Mouse (Mus musculus): ENCODE results near the gene Clybl. TPM values are rescaled to one million over a fixed set of nuclear protein-coding genes. Genes with fewer than 3 reads are reported as not detected.
A peak's percentile ranks its signal among the peaks of the same experiment; 100 is the strongest.

The Clybl gene
- polyA plus RNA-seq, 1 experiment from 2014 or later = 30.6 TPM

DNA sequence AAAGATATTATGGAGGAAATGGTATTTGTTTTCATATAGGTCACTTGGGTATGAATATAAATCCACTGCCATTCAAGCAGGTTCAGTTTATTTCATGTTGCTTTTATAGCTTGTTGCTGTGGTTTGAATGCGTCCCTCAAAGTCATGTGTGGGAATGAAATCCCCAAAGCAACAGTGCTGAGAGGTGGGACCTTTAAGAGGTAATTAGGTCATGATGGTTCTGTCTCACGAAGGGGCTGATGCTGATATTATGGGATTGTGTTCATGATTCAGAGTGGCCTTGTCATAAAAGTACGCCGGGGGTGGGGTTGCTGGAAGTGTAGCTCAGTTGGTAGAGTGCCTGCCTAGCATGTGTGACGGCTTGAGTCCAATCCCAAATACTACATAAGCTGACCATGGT lies 6.7 kb downstream of the Clybl start:
- Histone ChIP-seq H3K9ac (ENCODE audit: low read depth, low read length) (no peak overlapping the region), H3K4me1 (replicated peaks; ENCODE audit: control insufficient read depth, insufficient read depth, low read length) (no peaks in the 10 kb centered on the region), H3K9me3 (ENCODE audit: control insufficient read depth, low read length) (no peaks in the 10 kb centered on the region), H3K4me2 (replicated peaks; ENCODE audit: low read depth, low read length) (no peak overlapping the region), H3K4me3 (ENCODE audit: low read depth, low read length) (no peak overlapping the region), H3K27me3 (ENCODE audit: control insufficient read depth, insufficient read depth, low read length) (no peaks in the 10 kb centered on the region), H3K36me3 (ENCODE audit: control insufficient read depth, insufficient read depth, low read length) (no peaks in the 10 kb centered on the region), H3K27ac (ENCODE audit: low read depth, low read length) (no peak overlapping the region)
- 91% methylated on average over 5 of the region's 5 CpGs for WGBS
- DNase-seq (ENCODE audit: low spot score) (no peak), ATAC-seq (ENCODE audit: low FRiP score) (no peak)

- 86% methylated on average over 5 of the region's 5 CpGs for WGBS
- H3K9ac ChIP-seq (ENCODE audit: low read depth, low read length) = no peak overlapping the region
These were observed 8.4 kb downstream of the Clybl start for GRCm38 (mm10) chr14:122189901-122190300.

GRCm38 (mm10) chr14:122190527-122190926 lies 9.0 kb downstream of the Clybl start:
- no peak for DNase-seq (ENCODE audit: low spot score)
- no peaks in the 10 kb centered on the region for H3K36me3 ChIP-seq (ENCODE audit: control insufficient read depth, insufficient read depth, low read length)
- no peaks in the 10 kb centered on the region for H3K27me3 ChIP-seq (ENCODE audit: control insufficient read depth, insufficient read depth, low read length)
- ATAC-seq (ENCODE audit: low FRiP score) = peak; percentile 28; the same call in 1 of the 2 replicates
- no peak overlapping the region for H3K9ac ChIP-seq (ENCODE audit: low read depth, low read length)
- H3K27ac ChIP-seq (ENCODE audit: low read depth, low read length) = no peak overlapping the region
- no peaks in the 10 kb centered on the region for H3K4me1 ChIP-seq (replicated peaks; ENCODE audit: control insufficient read depth, insufficient read depth, low read length)
- H3K4me3 ChIP-seq (ENCODE audit: low read depth, low read length) = no peak overlapping the region
- no peak overlapping the region for H3K4me2 ChIP-seq (replicated peaks; ENCODE audit: low read depth, low read length)
- H3K9me3 ChIP-seq (ENCODE audit: control insufficient read depth, low read length) = no peaks in the 10 kb centered on the region
- WGBS = 32% methylated on average over 2 of the region's 2 CpGs

More at GRCm38 (mm10) chr14:122189901-122190300, 8.4 kb downstream of the Clybl start:
- Histone ChIP-seq H3K36me3 (ENCODE audit: control insufficient read depth, insufficient read depth, low read length) (no peaks in the 10 kb centered on the region), H3K4me2 (replicated peaks; ENCODE audit: low read depth, low read length) (no peak overlapping the region), H3K27ac (ENCODE audit: low read depth, low read length) (no peak overlapping the region), H3K9me3 (ENCODE audit: control insufficient read depth, low read length) (no peaks in the 10 kb centered on the region), H3K4me3 (ENCODE audit: low read depth, low read length) (no peak overlapping the region), H3K27me3 (ENCODE audit: control insufficient read depth, insufficient read depth, low read length) (no peaks in the 10 kb centered on the region), H3K4me1 (replicated peaks; ENCODE audit: control insufficient read depth, insufficient read depth, low read length) (no peaks in the 10 kb centered on the region)
- DNase-seq (ENCODE audit: low spot score) (no peak), ATAC-seq (ENCODE audit: low FRiP score) (no peak)

- DNase-seq (ENCODE audit: low spot score) (peak; percentile 85), ATAC-seq (ENCODE audit: low FRiP score) (peak; percentile 76)
- H3K4me2 ChIP-seq (replicated peaks; ENCODE audit: low read depth, low read length) = no peak overlapping the region
- H3K4me3 ChIP-seq (ENCODE audit: low read depth, low read length) = no peak overlapping the region
- H3K4me1 ChIP-seq (replicated peaks; ENCODE audit: control insufficient read depth, insufficient read depth, low read length) = no peaks in the 10 kb centered on the region
- WGBS = 18% methylated on average over 7 of the region's 7 CpGs
- H3K27me3 ChIP-seq (ENCODE audit: control insufficient read depth, insufficient read depth, low read length) = no peaks in the 10 kb centered on the region
- H3K36me3 ChIP-seq (ENCODE audit: control insufficient read depth, insufficient read depth, low read length) = no peaks in the 10 kb centered on the region
- H3K9me3 ChIP-seq (ENCODE audit: control insufficient read depth, low read length) = no peaks in the 10 kb centered on the region
- H3K9ac ChIP-seq (ENCODE audit: low read depth, low read length) = no peak overlapping the region
- H3K27ac ChIP-seq (ENCODE audit: low read depth, low read length) = no peak overlapping the region
These were observed 9.5 kb downstream of the Clybl start for GRCm38 (mm10) chr14:122190941-122191510.

DNA sequence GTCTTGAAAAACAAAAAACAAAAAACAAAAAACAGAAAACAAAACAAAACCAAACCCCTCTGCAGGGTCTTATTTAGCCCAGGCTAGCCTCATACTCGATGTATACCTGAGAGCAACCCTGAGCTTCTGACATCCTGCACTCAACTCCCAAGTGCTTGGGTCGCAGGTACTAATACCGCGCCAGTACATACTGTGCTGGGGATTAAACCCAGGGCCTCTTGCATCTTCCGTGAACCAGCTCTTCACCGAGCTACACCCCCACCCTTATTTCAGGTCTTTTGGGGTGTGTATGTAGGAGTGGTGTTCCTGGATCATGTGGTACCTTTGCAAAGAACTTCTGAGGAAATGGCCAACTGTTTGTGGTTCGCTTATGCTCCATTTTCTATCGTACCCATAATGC lies 13.1 kb downstream of the Clybl start:
- Histone ChIP-seq H3K36me3 (ENCODE audit: control insufficient read depth, insufficient read depth, low read length) (no peaks in the 10 kb centered on the region), H3K4me1 (replicated peaks; ENCODE audit: control insufficient read depth, insufficient read depth, low read length) (no peaks in the 10 kb centered on the region), H3K4me2 (replicated peaks; ENCODE audit: low read depth, low read length) (no peak overlapping the region), H3K27me3 (ENCODE audit: control insufficient read depth, insufficient read depth, low read length) (no peaks in the 10 kb centered on the region), H3K4me3 (ENCODE audit: low read depth, low read length) (no peak overlapping the region), H3K27ac (ENCODE audit: low read depth, low read length) (no peak overlapping the region), H3K9ac (ENCODE audit: low read depth, low read length) (no peak overlapping the region), H3K9me3 (ENCODE audit: control insufficient read depth, low read length) (no peaks in the 10 kb centered on the region)
- ATAC-seq (ENCODE audit: low FRiP score) (no peak), DNase-seq (ENCODE audit: low spot score) (no peak)
- WGBS = 94% methylated on average over 8 of the region's 8 CpGs

GRCm38 (mm10) chr14:122196851-122197250 lies 15.3 kb downstream of the Clybl start:
- Histone ChIP-seq H3K9ac (ENCODE audit: low read depth, low read length) (no peak overlapping the region), H3K4me2 (replicated peaks; ENCODE audit: low read depth, low read length) (no peak overlapping the region), H3K27ac (ENCODE audit: low read depth, low read length) (no peak overlapping the region), H3K9me3 (ENCODE audit: control insufficient read depth, low read length) (no peaks in the 10 kb centered on the region), H3K27me3 (ENCODE audit: control insufficient read depth, insufficient read depth, low read length) (no peaks in the 10 kb centered on the region), H3K4me3 (ENCODE audit: low read depth, low read length) (no peak overlapping the region), H3K4me1 (replicated peaks; ENCODE audit: control insufficient read depth, insufficient read depth, low read length) (no peaks in the 10 kb centered on the region), H3K36me3 (ENCODE audit: control insufficient read depth, insufficient read depth, low read length) (no peaks in the 10 kb centered on the region)
- DNase-seq (ENCODE audit: low spot score) (no peak), ATAC-seq (ENCODE audit: low FRiP score) (no peak)
- 86% methylated on average over 6 of the region's 6 CpGs for WGBS

- ATAC-seq (ENCODE audit: low FRiP score) (no peak), DNase-seq (ENCODE audit: low spot score) (no peak)
- WGBS = 74% methylated on average over 14 of the region's 14 CpGs
- Histone ChIP-seq H3K36me3 (ENCODE audit: control insufficient read depth, insufficient read depth, low read length) (no peaks in the 10 kb centered on the region), H3K4me3 (ENCODE audit: low read depth, low read length) (no peak overlapping the region), H3K9me3 (ENCODE audit: control insufficient read depth, low read length) (no peaks in the 10 kb centered on the region), H3K4me1 (replicated peaks; ENCODE audit: control insufficient read depth, insufficient read depth, low read length) (no peaks in the 10 kb centered on the region), H3K27me3 (ENCODE audit: control insufficient read depth, insufficient read depth, low read length) (no peaks in the 10 kb centered on the region), H3K27ac (ENCODE audit: low read depth, low read length) (no peak overlapping the region), H3K9ac (ENCODE audit: low read depth, low read length) (no peak overlapping the region), H3K4me2 (replicated peaks; ENCODE audit: low read depth, low read length) (no peak overlapping the region)
These were observed 18.9 kb downstream of the Clybl start for GRCm38 (mm10) chr14:122200247-122200885.

DNA sequence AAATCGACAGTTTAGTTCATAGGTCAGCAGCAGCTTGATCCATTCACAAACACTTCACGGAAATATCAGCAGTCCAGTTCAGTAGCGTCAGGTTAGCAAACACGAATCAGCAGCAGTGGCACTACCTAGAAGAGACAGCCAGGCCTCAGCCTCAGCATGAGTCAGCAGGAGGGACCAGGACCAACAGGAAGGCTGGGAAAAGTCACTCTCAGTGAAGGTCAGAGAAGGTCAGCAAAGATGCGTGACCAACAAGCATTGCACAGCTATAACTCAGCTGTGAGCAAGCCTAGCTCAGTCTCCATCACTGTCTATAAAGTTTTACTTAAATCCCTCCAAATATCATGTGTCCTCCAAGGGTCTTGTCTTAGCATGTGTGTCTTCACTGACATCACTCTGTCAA lies 27.7 kb downstream of the Clybl start:
- WGBS = 91% methylated on average over 5 of the region's 5 CpGs
- no peak overlapping the region for H3K4me2 ChIP-seq (replicated peaks; ENCODE audit: low read depth, low read length)
- ATAC-seq (ENCODE audit: low FRiP score) = no peak

DNA sequence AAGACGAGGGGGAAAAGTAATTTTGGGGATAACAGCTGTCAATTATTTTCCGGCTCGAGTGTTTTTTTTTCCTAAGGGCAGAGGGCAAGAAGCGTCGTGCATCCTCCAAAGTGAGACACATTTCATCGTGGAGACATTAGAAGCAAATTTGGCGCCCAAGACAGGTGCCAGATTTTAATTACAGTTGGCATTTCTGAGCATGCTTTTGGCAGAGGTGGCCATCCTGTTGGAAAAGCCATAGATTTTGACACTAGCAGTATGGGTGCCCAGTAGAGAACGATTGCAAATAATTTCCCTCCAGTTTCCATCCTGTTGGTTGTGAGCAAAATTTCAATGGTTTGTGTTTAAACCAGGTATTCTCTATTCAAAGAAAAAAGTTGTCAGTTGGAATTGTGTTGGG lies 32.1 kb downstream of the Clybl start:
- Histone ChIP-seq H3K9ac (ENCODE audit: low read depth, low read length) (no peak overlapping the region), H3K4me2 (replicated peaks; ENCODE audit: low read depth, low read length) (no peak overlapping the region), H3K4me3 (ENCODE audit: low read depth, low read length) (no peak overlapping the region), H3K4me1 (replicated peaks; ENCODE audit: control insufficient read depth, insufficient read depth, low read length) (no peaks in the 10 kb centered on the region), H3K9me3 (ENCODE audit: control insufficient read depth, low read length) (no peaks in the 10 kb centered on the region), H3K27ac (ENCODE audit: low read depth, low read length) (no peak overlapping the region), H3K27me3 (ENCODE audit: control insufficient read depth, insufficient read depth, low read length) (no peaks in the 10 kb centered on the region), H3K36me3 (ENCODE audit: control insufficient read depth, insufficient read depth, low read length) (no peaks in the 10 kb centered on the region)
- DNase-seq (ENCODE audit: low spot score) (no peak), ATAC-seq (ENCODE audit: low FRiP score) (no peak)
- WGBS = 83% methylated on average over 8 of the region's 8 CpGs

More for the DNA sequence above, 27.7 kb downstream of the Clybl start:
- no peak overlapping the region for H3K9ac ChIP-seq (ENCODE audit: low read depth, low read length)
- no peaks in the 10 kb centered on the region for H3K36me3 ChIP-seq (ENCODE audit: control insufficient read depth, insufficient read depth, low read length)
- H3K27me3 ChIP-seq (ENCODE audit: control insufficient read depth, insufficient read depth, low read length) = no peaks in the 10 kb centered on the region
- H3K9me3 ChIP-seq (ENCODE audit: control insufficient read depth, low read length) = no peaks in the 10 kb centered on the region
- DNase-seq (ENCODE audit: low spot score) = no peak
- H3K4me1 ChIP-seq (replicated peaks; ENCODE audit: control insufficient read depth, insufficient read depth, low read length) = no peaks in the 10 kb centered on the region
- H3K4me3 ChIP-seq (ENCODE audit: low read depth, low read length) = no peak overlapping the region
- no peak overlapping the region for H3K27ac ChIP-seq (ENCODE audit: low read depth, low read length)
